Mouse (Mus musculus): ENCODE measurements around the gene Spag6l. TPM values are rescaled to one million over a fixed set of nuclear protein-coding genes. Genes with fewer than 3 reads are reported as not detected.

Gene Spag6l
- 9.6 to 16.9 TPM (median 12.9 TPM) in 4 replicates for total RNA-seq (2023; ENCODE audit: inconsistent age)

DNA sequence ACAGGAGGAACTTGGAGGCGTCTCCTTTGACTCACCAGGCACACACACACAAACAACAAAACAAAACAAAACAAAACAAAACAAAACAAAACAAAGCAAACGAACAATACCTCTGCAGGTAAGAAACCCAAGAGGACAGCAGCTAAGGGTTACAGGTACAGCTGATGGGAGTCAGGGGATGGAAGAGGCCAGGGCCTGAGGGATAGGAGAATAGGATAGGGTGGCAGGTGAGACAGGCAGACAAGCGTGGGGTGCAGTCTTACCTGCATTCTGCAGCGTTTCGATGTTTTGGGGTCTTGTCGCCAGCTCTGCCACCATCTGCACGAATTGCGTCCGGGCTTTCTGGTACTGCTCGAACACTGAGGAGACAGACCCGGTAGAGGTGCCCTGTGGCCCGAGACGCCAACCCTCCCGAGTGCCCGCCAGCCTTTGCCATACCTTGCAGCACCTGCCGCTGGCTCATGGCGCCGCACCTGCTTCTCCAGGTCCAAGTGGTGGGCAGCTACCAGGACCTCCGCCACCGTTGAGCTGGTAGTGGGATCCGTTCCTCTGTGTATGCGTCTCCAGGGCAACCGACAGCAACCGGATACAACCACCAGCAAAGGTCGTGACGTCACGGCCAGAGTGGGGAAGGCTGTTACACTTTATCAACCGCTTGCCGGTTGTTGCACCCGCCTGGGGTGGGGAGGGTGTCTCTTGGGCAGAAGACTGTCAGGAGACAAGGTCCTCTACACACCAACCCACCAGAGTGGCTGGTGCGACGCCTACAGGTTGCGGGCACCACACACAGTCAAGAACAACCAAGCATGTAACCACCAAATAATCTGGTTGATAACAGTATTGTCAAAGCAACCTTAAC is at the start of gene Spag6l:
Gene Spag6l (minus strand): TSS at position 700 of the 859 bp plus-strand sequence.

DNA sequence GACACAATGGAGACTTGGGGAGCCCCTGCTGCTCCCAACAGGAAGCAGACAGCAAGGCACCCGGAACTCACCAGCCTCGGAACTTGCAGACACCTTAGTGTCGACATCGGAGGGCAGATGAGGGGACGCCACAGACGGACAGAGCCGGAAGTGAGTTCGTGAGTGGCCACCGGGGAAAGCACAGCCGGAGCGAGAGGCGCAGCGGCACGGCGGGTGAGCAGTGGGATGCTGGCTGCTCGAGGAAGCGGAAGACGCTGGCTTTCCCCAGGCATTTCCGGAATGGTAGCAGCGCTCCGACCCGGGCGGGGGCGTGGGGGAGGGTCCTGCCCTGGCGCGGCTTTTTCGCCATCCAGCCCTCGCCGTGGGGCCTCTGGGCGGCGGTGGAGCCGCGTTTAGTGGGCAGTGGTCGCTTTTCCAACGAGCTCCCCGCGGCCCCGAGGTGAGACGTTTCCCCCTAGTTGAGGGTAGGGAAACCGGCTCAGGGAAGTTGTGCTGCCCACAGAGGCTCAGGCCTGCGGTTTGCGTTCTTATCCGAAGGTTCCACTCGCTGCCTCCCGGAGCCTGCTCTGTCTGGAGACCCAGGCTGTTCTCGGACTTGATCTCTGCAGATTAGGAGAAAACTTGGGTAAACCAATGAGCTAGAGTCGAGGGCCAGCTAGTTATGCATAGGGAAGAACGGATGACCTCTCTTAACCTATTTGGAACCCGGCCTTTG is 41.5 kb upstream of the Spag6l start, which contains the start of the genes Top3b and Vpreb1:
Gene Top3b (plus strand): TSS at position 120 of the 715 bp plus-strand sequence.
Gene Vpreb1 (minus strand): TSS at position 227 of the 715 bp plus-strand sequence.

GRCm38 (mm10) chr16:16863978-16864377 is 34.7 kb upstream of the Spag6l start, which contains the start of gene Igll1:
Igll1 (minus strand) TSS chr16:16863985.

Other genes starting within 250 kb of the Spag6l start
- 0.09 to 0.72 TPM (median 0.48 TPM) in 4 replicates for gene Fgd4, start 228.9 kb downstream of the Spag6l start, total RNA-seq (2023; ENCODE audit: inconsistent age)
- not detected in 4 replicates for gene Olfr19, start 153.1 kb downstream of the Spag6l start, total RNA-seq (2023; ENCODE audit: inconsistent age)
- not detected in 4 replicates for gene Igll1, start 34.5 kb upstream of the Spag6l start, total RNA-seq (2023; ENCODE audit: inconsistent age)
- 130 to 141 TPM (median 135 TPM) in 4 replicates for gene Top3b, start 41.3 kb upstream of the Spag6l start, total RNA-seq (2023; ENCODE audit: inconsistent age)
- gene Vpreb1, start 41.4 kb upstream of the Spag6l start, total RNA-seq (2023; ENCODE audit: inconsistent age), result 1.2 TPM in 1 of 4 replicates, not detected in the others
- 11.6 to 14.9 TPM (median 13.6 TPM) in 4 replicates for gene Ppm1f, start 67.0 kb upstream of the Spag6l start, total RNA-seq (2023; ENCODE audit: inconsistent age)
- 174 to 192 TPM (median 182 TPM) in 4 replicates for gene Mapk1, start 153.9 kb upstream of the Spag6l start, total RNA-seq (2023; ENCODE audit: inconsistent age)
- 0.74 to 3.2 TPM (median 0.79 TPM) in 4 replicates for gene Ypel1, start 240.2 kb upstream of the Spag6l start, total RNA-seq (2023; ENCODE audit: inconsistent age)